Mouse (Mus musculus) 3T3-L1 (cell line): ENCODE data around the gene Tnrc6c.

Source experiments
- DNase-seq: peaks from one replicate; pipeline ENCODE4 v3.0.0-alpha.2; 2015; ENCODE audit warnings: low read depth, low spot score

Gene Tnrc6c

DNA sequence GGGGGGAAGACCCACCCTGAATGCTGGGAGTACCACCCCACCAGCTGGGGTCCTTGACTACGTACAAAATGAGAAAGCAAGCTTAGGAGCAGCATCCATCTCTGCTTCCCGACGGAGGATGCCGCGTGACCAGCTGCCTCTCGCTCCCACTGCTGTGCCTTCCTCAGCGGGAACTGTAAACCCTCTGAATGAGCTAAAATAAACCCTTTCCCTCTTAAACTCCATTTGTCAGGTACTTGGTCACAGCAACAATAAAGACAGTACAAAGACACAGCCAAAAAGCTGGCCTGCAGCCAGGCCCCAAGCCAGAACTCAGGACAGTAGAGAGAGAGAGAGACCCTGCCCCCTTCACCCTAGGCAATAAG is 115.6 kb downstream of the Tnrc6c start:
- no peak for DNase-seq

DNA sequence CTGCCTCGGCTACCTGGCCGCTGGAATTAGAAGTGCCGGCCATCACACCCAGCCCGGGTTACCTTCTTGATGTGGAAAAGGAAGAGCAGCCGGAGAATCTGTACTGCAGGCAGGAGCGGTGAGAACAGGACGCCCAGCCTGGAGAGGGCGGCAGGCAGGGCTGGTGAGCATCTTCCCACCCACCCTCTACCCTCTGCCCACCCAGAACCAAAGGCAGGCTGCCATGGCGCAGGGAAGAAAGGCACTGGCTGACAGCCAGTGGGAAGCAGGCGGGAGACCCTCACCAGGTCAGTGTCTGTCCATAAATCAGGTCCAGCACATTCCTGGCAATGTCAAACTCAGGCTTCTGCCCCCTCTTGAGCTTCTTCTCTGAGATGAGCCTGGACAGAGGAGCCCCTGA is 116.3 kb downstream of the Tnrc6c start:
- DNase-seq, result no peak

- DNase-seq, result no peak
Measured at GRCm38 (mm10) chr11:117772352-117772751, 118.3 kb downstream of the Tnrc6c start.

DNA sequence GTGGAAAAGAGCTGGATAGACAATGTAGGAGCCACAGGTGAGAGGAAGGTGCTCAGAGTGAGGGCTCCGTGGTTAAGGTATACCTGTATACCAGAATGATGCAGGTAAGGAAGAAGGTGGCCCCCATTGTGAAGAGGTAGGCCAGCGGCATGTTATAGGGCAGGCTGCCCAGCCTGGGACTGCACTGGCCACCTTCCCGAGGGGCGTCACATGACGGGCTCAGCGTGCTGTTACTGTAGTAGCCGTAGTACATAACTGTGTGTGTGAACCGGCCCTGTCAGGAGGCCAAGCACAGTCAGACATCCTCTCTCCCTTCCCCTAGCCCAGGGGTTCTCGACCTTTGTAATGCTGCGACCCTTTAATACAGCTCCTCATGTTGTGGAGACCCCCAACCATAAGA is 120.8 kb downstream of the Tnrc6c start:
- no peak for DNase-seq

GRCm38 (mm10) chr11:117775540-117775939 is 121.5 kb downstream of the Tnrc6c start:
- no peak for DNase-seq

DNA sequence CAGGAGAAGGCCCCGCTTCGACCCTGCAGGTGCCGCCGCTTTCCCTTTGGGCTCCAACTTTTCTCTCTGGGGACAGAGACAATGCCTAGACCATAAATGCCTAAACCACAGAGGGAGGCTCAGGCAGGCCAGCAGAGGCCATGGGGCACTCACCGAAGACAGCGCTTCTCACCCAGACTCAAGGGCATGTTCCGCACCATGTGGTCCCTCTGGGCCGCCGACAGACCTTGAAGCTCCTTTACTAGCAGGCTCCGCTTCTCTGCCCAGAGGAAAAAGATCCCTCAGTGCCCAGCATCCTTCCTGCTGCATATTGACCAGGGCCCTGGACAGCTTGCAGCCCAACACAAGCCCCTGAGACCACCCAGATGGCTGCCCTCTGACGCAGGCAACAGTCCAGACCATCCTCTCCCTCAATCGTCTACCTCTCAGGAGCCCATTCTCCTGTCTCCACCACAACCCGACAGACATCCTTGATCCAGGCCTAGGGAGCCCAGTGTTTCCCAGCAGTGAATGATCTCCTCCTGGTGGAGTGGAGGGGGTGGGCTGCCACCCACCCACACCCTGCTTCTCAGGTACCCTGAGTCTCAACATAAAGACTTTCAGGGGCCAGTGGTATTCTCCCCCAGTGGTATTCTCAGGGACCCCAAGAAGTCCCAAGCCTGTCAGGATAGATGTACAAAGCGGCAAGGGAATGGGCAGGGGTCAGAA is 122.2 kb downstream of the Tnrc6c start:
- DNase-seq, result no peak

DNA sequence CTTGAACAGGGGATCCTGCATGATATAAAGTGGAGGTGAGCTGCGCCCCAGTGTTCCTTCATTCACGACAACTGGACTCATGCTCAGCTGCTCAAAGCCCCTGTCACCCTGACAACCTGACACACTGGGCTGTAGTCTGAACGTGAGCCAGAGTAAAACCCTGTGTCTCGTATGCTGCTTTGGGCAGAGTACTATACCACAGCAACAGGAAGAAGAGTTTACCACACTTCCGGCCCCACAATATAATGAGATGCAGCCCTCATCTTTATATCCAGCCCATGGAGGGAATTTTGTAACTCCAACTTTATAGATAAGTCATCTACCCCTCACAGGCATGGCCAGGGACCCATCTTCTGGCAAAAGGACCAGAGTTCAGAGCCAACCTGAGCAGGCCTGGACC is 123.0 kb downstream of the Tnrc6c start:
- no peak for DNase-seq

DNA sequence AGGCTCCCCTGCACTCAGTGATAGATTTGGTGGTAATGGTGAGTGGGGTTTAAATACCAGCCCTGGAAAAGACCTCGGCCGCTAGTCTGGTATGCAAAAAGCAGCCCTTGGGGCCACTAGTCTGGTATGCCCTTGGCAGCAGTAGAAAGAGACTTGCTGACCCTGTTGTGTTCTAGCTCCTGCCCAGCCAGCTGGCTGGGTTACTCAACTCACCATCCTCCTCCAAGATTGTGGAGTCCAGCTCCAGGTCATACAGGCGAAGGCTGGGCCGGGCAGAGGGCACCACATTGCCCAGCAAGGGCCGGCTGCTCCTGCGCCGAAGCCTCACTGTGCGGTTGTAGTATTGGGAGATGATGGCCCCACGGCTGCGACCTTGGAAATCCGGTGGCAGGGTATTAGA is 123.9 kb downstream of the Tnrc6c start:
- no peak for DNase-seq

DNA sequence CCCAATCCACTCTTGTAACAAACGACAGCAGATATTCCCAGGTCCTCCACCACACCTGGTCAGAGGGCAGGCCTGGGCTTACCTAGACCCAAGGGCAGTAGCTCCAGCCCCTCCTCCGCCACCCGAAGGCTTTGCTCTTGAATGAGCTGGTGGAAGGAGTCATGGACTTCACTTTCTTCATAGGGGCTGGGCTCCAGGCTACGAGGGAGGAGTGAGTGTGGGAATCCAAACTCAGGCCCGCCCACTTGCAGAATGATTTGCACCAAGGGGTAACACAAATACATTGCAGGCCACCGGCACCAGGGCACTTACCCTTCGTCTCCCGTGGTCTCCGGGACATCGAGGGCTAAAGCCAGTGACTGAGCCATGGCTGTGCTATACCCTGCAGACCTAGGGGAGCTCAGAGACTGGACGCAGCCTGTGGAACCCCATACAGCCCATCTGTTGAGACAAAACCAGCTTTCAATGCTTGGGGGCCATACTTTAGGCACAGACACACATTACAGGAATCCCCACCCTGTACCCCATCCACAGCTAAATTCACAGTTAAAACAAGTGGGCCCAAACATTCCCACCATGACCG is 124.9 kb downstream of the Tnrc6c start:
- DNase-seq, result peak; percentile 57

GRCm38 (mm10) chr11:117779434-117780198 is 125.5 kb downstream of the Tnrc6c start:
- DNase-seq, result peak; percentile 68

GRCm38 (mm10) chr11:117780199-117780515 is 126.1 kb downstream of the Tnrc6c start:
- no peak for DNase-seq

- peak; percentile 98 for DNase-seq
Measured at GRCm38 (mm10) chr11:117780582-117781111, 126.6 kb downstream of the Tnrc6c start.

DNA sequence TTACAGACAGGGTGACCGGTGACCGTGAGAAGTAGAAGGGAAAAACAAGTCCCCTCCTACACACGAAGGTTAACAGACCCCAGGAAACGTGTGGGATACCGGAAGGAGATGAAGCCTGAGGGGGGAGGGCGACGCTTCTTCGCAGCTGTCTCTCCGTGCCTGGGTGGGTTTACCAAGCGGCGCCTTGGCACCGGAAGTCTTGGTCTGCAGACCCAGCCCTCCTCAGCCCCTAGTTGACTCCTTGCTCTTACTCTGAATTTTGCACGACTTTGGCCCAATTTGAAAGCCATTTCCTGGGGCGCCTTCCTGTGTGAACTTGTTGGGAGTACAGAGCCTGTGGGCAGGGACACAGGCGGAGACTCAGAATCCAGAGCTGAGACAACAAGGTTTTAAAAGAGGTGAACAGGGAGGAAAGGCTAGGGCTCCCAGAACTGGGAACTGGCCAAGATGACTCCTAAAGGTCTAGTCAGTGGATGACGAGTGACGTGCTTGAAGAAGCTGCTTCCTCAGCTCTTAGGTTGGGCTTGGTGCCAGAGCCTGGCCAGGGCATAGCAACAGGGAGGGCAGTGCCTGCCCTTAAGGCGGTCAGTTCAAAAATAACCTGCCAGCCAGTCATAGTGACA is 127.2 kb downstream of the Tnrc6c start:
- DNase-seq, result peak; percentile 86

- DNase-seq, result no peak
Measured at GRCm38 (mm10) chr11:117781993-117782704, 128.1 kb downstream of the Tnrc6c start, which contains the start of the genes Tmc8 and Tmc6. Gene Tmc8 (plus strand): TSS chr11:117782076. Gene Tmc6 (minus strand): TSS chr11:117782198.

- no peak for DNase-seq
Measured at GRCm38 (mm10) chr11:117782705-117783034, 128.6 kb downstream of the Tnrc6c start.

- no peak for DNase-seq
Measured at GRCm38 (mm10) chr11:117783089-117783488, 129.0 kb downstream of the Tnrc6c start.

DNA sequence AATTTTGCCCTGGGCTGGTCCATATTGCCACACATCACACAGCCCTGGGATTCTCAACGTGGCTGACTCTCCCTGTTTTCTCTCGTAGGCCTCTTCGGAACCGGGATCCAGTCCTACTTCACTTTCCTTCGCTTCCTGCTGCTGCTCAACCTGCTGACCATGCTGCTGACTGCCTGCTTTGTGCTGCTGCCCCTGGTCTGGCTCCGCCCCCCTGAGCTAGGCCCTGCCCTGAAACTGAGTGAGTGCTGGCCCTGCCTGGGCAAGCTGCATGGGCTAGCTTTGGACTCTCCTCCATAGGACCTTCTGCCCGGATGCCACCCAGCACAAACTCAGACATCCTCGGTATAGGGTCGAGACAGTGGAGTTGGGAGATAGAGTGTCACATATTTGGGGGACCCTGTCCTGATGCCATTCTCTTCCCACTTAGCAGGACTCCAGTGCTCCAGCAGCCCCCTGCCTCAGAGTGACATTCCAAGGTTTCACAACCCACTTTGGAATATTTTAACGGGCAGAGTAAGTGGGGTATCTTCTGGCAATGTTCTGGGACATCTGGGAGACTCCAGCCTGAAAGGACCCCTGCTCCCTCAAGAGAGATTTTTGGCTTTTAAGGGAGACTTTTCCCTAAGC is 129.7 kb downstream of the Tnrc6c start:
- DNase-seq, result peak; percentile 33

DNA sequence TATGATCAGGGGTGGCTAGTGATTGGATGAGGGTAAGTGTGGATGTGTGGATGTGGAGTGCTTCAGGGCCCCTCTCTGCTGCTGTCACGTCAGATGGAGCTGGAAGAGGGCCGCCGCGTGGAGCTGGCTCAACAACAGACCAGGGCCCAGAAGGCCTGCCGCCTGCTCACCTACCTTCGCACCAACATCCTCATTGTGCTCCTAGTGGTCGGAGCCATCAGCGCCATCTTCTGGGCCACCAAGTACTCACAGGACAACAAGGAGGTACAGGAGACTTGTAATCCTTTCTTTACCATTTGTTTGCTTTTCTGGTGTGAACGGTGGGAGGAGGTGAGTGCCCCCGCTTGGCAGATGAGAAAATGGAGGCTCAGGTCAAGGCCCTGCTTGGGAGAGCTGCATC is 132.2 kb downstream of the Tnrc6c start:
- peak; percentile 43 for DNase-seq

DNA sequence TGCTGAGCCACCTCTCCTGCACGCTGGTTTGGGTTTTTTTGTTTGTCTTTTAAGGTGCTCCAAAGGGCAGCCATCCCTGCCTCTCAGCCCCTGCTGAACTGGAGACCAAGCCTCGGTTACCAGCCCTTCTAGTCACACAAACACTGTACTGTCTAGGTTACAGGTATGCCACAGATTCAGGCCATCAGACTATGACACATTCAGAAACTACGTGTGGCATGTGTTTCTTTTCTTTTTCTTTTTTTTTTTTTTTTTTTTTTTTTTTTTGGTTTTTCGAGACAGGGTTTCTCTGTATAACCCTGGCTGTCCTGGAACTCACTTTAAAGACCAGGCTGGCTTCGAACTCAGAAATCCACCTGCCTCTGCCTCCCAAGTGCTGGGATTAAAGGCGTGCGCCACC is 134.4 kb downstream of the Tnrc6c start:
- DNase-seq, result peak; percentile 34

DNA sequence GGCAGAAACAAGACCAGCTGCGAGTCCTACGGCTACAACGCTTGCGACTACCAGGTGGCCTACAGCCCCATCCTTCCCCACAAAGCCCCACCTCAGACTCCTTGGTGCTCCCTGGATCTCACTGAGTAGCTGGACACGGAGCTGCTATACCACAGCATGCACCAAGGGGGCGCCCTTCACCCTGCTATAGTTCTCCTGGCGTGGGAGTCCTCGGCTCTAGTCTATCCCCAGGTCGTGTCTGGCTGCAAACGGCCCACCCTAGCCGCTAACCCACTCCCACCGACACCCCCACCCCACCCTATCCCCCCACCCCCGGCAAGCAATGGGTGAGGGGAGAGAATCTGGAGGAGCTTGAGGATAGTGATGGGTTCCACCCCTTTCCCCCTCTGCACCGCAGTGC is 136.2 kb downstream of the Tnrc6c start:
- DNase-seq, result peak; percentile 62
